Mouse (Mus musculus): ENCODE results near the gene Il33. TPM values are rescaled to one million over a fixed set of nuclear protein-coding genes. Genes with fewer than 3 reads are reported as not detected.

Il33 gene
- polyA plus RNA-seq, 1 experiment: 2.1 TPM

GRCm38 (mm10) chr19:29891981-29892380 lies 32.9 kb upstream of the Il33 start:
- WGBS: 72% methylated on average over 4 of the region's 4 CpGs

DNA sequence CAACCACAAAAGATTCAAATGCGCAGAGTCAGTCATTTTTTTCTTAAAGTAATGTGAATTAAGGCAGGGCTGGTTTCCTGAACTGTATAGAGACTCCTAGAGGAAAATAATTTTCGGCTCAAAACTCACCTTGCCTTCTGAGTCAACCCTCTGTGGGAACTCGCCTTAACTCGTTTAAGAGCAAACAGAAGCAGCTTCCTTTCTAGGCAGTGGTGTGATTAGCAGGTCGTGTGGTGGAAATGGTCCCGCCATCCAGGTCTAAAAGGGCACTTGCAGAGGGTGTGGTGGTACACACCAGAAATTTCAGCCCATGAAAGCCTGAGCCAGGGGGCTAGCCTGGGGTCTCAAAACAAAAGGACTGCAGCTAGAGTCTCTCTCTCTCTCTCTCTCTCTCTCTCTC lies 32.1 kb upstream of the Il33 start:
- H3K4me1 ChIP-seq (ENCODE audit: control insufficient read depth, insufficient read depth, low read length): no peaks in the 10 kb centered on the region
- no peak for TF ChIP-seq POLR2A (IDR thresholded peaks at IDR 0.05; ENCODE audit: borderline replicate concordance, control insufficient read depth, low read depth, low read length)
- TF ChIP-seq CTCF (IDR thresholded peaks at IDR 0.05; ENCODE audit: control insufficient read depth, insufficient read depth, low read length): no peak
- no peak overlapping the region for H3K27ac ChIP-seq (ENCODE audit: control insufficient read depth, insufficient read depth, low read depth, low read length, poor library complexity)
- WGBS: 52% methylated on average over 6 of the region's 6 CpGs
- H3K4me3 ChIP-seq (replicated peaks; ENCODE audit: control insufficient read depth, low read depth, low read length): no peak overlapping the region

More at GRCm38 (mm10) chr19:29891981-29892380, 32.9 kb upstream of the Il33 start:
- H3K4me1 ChIP-seq (ENCODE audit: control insufficient read depth, insufficient read depth, low read length): no peaks in the 10 kb centered on the region
- no peak overlapping the region for H3K4me3 ChIP-seq (replicated peaks; ENCODE audit: control insufficient read depth, low read depth, low read length)
- no peak for TF ChIP-seq POLR2A (IDR thresholded peaks at IDR 0.05; ENCODE audit: borderline replicate concordance, control insufficient read depth, low read depth, low read length)
- no peak for TF ChIP-seq CTCF (IDR thresholded peaks at IDR 0.05; ENCODE audit: control insufficient read depth, insufficient read depth, low read length)
- no peak overlapping the region for H3K27ac ChIP-seq (ENCODE audit: control insufficient read depth, insufficient read depth, low read depth, low read length, poor library complexity)

GRCm38 (mm10) chr19:29893718-29894273 lies 31.1 kb upstream of the Il33 start:
- WGBS: 86% methylated on average over 4 of the region's 4 CpGs
- H3K4me1 ChIP-seq (ENCODE audit: control insufficient read depth, insufficient read depth, low read length): no peaks in the 10 kb centered on the region
- H3K27ac ChIP-seq (ENCODE audit: control insufficient read depth, insufficient read depth, low read depth, low read length, poor library complexity): no peak overlapping the region
- no peak overlapping the region for H3K4me3 ChIP-seq (replicated peaks; ENCODE audit: control insufficient read depth, low read depth, low read length)
- no peak for TF ChIP-seq CTCF (IDR thresholded peaks at IDR 0.05; ENCODE audit: control insufficient read depth, insufficient read depth, low read length)
- TF ChIP-seq POLR2A (IDR thresholded peaks at IDR 0.05; ENCODE audit: borderline replicate concordance, control insufficient read depth, low read depth, low read length): no peak

- WGBS: 84% methylated on average over 12 of the region's 12 CpGs
- Histone ChIP-seq H3K27ac (ENCODE audit: control insufficient read depth, insufficient read depth, low read depth, low read length, poor library complexity) (no peak overlapping the region), H3K4me3 (replicated peaks; ENCODE audit: control insufficient read depth, low read depth, low read length) (no peak overlapping the region), H3K4me1 (ENCODE audit: control insufficient read depth, insufficient read depth, low read length) (no peaks in the 10 kb centered on the region)
- no peak for TF ChIP-seq POLR2A (IDR thresholded peaks at IDR 0.05; ENCODE audit: borderline replicate concordance, control insufficient read depth, low read depth, low read length)
- no peak for TF ChIP-seq CTCF (IDR thresholded peaks at IDR 0.05; ENCODE audit: control insufficient read depth, insufficient read depth, low read length)
These were observed 30.5 kb upstream of the Il33 start for GRCm38 (mm10) chr19:29894381-29894780.

GRCm38 (mm10) chr19:29895047-29895446 lies 29.9 kb upstream of the Il33 start:
- TF ChIP-seq CTCF (IDR thresholded peaks at IDR 0.05; ENCODE audit: control insufficient read depth, insufficient read depth, low read length) (no peak), POLR2A (IDR thresholded peaks at IDR 0.05; ENCODE audit: borderline replicate concordance, control insufficient read depth, low read depth, low read length) (no peak)
- Histone ChIP-seq H3K4me1 (ENCODE audit: control insufficient read depth, insufficient read depth, low read length) (no peaks in the 10 kb centered on the region), H3K4me3 (replicated peaks; ENCODE audit: control insufficient read depth, low read depth, low read length) (no peak overlapping the region), H3K27ac (ENCODE audit: control insufficient read depth, insufficient read depth, low read depth, low read length, poor library complexity) (no peak overlapping the region)
- WGBS: 82% methylated on average over 7 of the region's 7 CpGs

DNA sequence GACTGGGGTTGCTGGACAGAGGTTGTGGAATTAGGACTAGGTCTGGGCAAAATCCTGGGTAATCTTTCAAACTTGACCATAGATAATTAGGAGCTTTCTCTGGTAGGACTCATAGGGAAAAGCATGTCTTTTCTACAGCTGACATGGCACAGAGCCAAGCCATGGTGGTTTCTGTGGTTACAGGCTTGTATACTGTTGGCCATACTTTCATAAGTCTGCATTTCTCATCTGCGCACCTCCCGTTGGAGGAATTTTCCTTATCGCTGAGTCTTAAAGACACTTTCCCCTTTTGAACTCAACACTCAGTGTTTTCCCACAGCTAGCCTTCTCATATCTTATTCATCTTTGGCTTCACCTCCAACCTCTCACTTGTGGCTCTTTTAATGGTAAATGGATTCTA lies 24.6 kb upstream of the Il33 start:
- Histone ChIP-seq H3K27ac (ENCODE audit: control insufficient read depth, insufficient read depth, low read depth, low read length, poor library complexity) (no peak overlapping the region), H3K4me3 (replicated peaks; ENCODE audit: control insufficient read depth, low read depth, low read length) (no peak overlapping the region), H3K4me1 (ENCODE audit: control insufficient read depth, insufficient read depth, low read length) (no peaks in the 10 kb centered on the region)
- 4% methylated on average over 3 of the region's 3 CpGs for WGBS
- TF ChIP-seq CTCF (IDR thresholded peaks at IDR 0.05; ENCODE audit: control insufficient read depth, insufficient read depth, low read length) (no peak), POLR2A (IDR thresholded peaks at IDR 0.05; ENCODE audit: borderline replicate concordance, control insufficient read depth, low read depth, low read length) (no peak)

DNA sequence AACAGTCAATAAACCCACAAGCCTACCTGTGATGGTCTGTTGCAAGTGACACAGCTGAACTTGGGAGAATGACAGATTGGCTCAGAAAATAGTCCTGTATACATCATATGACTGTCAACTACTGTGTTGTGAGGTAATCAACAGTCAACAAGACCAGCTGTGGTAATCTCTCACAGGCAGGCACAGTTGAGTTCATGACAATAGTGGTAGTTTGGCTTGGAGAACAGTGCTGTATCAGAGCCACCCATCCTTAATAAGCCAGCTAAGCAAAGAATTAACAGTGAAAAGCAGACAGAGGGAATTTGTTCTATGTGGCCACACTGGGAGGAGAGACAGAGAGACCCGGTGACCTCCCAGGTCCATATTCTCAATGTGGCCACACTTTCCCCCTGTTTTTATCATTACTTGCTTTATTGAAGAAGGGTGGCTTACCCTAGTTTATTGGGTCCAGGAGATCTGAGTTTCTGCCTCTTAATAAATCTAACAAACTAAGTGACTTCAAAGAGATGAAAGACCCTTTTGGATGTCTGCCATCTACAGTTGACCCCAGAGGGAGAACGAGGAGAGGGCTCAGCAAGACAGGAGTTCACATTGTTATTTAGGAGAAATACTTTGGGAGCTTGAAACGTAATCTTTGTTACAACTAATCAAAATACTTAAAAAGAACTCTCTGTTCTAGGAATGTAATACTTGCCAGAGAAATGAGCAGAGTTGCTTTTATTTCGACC lies 22.4 kb upstream of the Il33 start:
- no peaks in the 10 kb centered on the region for H3K4me1 ChIP-seq (ENCODE audit: control insufficient read depth, insufficient read depth, low read length)
- no peak overlapping the region for H3K4me3 ChIP-seq (replicated peaks; ENCODE audit: control insufficient read depth, low read depth, low read length)
- H3K27ac ChIP-seq (ENCODE audit: control insufficient read depth, insufficient read depth, low read depth, low read length, poor library complexity): no peak overlapping the region
- TF ChIP-seq CTCF (IDR thresholded peaks at IDR 0.05; ENCODE audit: control insufficient read depth, insufficient read depth, low read length) (no peak), POLR2A (IDR thresholded peaks at IDR 0.05; ENCODE audit: borderline replicate concordance, control insufficient read depth, low read depth, low read length) (no peak)
- 77% methylated on average over 4 of the region's 4 CpGs for WGBS

DNA sequence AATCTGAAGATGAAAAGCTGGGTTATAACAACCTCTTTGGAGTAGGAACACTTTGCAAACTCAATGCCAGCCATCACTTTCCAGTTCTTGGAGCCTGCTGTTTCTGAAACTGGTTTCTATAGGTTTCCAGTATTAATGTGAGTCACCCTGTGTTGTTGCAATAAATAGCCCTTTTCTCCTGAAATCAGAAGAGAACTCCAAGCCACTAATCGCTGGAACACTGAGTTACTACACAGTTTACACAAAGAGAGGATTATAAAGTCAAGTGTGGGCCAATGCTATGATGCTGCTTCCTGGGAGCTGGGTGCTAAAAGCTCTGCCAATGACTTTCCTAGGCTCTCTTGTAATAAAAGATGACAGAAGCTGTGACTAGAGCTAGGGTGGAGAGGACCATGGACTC lies 19.0 kb upstream of the Il33 start:
- WGBS: 83% methylated on average over 1 of the region's 1 CpGs

More for the DNA sequence above, 19.0 kb upstream of the Il33 start:
- no peaks in the 10 kb centered on the region for H3K4me1 ChIP-seq (ENCODE audit: control insufficient read depth, insufficient read depth, low read length)
- no peak for TF ChIP-seq CTCF (IDR thresholded peaks at IDR 0.05; ENCODE audit: control insufficient read depth, insufficient read depth, low read length)
- no peak for TF ChIP-seq POLR2A (IDR thresholded peaks at IDR 0.05; ENCODE audit: borderline replicate concordance, control insufficient read depth, low read depth, low read length)
- no peak overlapping the region for H3K27ac ChIP-seq (ENCODE audit: control insufficient read depth, insufficient read depth, low read depth, low read length, poor library complexity)
- no peak overlapping the region for H3K4me3 ChIP-seq (replicated peaks; ENCODE audit: control insufficient read depth, low read depth, low read length)
